Mouse (Mus musculus): ENCODE measurements around the gene Fam45a. TPM values are rescaled to one million over a fixed set of nuclear protein-coding genes. Genes with fewer than 3 reads are reported as not detected.

Fam45a gene
- polyA plus RNA-seq, 1 experiment from 2014 or later = 20.2 TPM

DNA sequence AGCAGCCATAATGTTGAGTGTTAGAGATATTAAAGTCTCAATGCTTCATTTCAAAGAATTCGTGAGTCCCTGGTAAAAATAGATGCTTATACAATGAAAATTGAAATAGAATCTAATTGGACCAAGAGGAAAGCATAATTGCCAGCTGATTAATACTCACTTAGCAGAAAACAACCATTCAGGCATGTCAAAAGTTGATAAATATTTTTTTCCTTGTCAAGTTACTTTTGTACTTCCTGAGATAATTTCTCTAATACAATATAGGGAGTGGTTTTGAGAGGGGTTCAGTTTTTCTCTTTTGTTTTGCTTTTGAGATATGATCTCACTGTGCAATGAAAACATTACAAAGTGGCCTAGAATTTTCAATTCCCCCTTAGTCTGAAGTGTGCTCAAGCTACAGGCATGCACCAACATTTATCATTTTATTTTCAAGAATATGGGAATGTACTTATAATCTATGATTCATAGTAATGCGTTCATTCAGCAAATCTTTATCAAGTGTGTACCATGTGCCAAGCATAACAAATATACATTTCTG is 18.1 kb upstream of the Fam45a start:
- WGBS (ENCODE audit: insufficient replicate concordance) = 62% methylated on average over 2 of the region's 2 CpGs
- Histone ChIP-seq H3K9me3 (replicated peaks) (no peaks in the 10 kb centered on the region), H3K36me3 (replicated peaks) (no peaks in the 10 kb centered on the region; the same call in 1 of the 2 replicates), H3K27me3 (no peaks in the 10 kb centered on the region), H3K4me1 (replicated peaks) (peaks cover 28% of the 10 kb centered on the region), H3K4me3 (replicated peaks) (no peak overlapping the region), H3K27ac (replicated peaks) (0 out of 2 replicates have a peak overlapping the region, but pooled peaks have one; percentile 6), H3K4me2 (no peak overlapping the region), H3K9ac (no peak overlapping the region)
- ATAC-seq (ENCODE audit: insufficient read depth) = no peak

DNA sequence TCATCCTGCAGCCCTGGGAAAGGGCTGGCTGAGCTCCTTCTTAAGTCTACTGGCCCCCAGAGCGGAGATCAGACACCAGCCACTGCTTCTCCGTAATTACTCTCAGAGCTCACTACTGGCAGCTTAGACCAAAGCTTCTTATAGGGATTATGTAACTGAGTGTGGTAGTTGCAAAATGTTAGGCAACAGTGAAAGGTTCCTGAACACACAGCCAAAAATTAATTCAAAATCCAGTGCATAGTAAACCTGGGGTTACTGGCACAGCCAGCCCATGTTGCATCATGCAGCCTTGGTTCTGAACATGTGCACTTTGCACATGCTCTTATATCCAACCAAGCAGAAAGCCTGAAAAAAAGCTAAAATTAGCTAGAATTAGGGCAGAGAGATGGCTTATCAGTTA is 16.1 kb upstream of the Fam45a start:
- no peaks in the 10 kb centered on the region for H3K27me3 ChIP-seq
- 81% methylated on average over 2 of the region's 2 CpGs for WGBS (ENCODE audit: insufficient replicate concordance)
- no peak for ATAC-seq (ENCODE audit: insufficient read depth)
- no peaks in the 10 kb centered on the region for H3K9me3 ChIP-seq (replicated peaks)
- H3K27ac ChIP-seq (replicated peaks) = peak overlapping the region; percentile 64
- peaks cover 42% of the 10 kb centered on the region for H3K4me1 ChIP-seq (replicated peaks)
- H3K36me3 ChIP-seq (replicated peaks) = no peaks in the 10 kb centered on the region; the same call in 1 of the 2 replicates
- no peak overlapping the region for H3K4me3 ChIP-seq (replicated peaks)
- H3K9ac ChIP-seq = no peak overlapping the region
- H3K4me2 ChIP-seq = no peak overlapping the region

DNA sequence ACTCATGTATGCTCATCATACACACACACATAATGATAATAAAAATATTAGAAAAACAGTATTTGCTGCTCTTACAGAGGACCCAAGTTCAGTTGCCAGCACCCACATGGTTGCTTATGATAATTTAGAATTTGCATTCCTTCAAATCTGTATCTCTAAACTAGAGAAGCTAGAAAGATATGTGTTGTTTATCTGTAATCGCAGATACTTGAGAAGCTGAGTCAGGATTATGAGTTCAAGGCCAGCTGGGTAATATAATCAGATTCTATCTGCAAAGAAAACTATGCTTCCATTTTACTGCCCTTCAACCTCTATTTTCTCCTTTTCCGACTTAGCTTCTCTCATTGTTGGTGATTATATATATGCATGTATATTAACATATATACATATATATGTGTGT is 14.0 kb upstream of the Fam45a start:
- no peak overlapping the region for H3K4me2 ChIP-seq
- WGBS (ENCODE audit: insufficient replicate concordance) = 87% methylated on average over 2 of the region's 2 CpGs
- H3K36me3 ChIP-seq (replicated peaks) = no peaks in the 10 kb centered on the region; the same call in 1 of the 2 replicates
- no peaks in the 10 kb centered on the region for H3K9me3 ChIP-seq (replicated peaks)
- no peak overlapping the region for H3K9ac ChIP-seq
- no peak for ATAC-seq (ENCODE audit: insufficient read depth)
- H3K27ac ChIP-seq (replicated peaks) = no peak overlapping the region
- no peak overlapping the region for H3K4me3 ChIP-seq (replicated peaks)
- peaks cover 55% of the 10 kb centered on the region for H3K4me1 ChIP-seq (replicated peaks)
- no peaks in the 10 kb centered on the region for H3K27me3 ChIP-seq

DNA sequence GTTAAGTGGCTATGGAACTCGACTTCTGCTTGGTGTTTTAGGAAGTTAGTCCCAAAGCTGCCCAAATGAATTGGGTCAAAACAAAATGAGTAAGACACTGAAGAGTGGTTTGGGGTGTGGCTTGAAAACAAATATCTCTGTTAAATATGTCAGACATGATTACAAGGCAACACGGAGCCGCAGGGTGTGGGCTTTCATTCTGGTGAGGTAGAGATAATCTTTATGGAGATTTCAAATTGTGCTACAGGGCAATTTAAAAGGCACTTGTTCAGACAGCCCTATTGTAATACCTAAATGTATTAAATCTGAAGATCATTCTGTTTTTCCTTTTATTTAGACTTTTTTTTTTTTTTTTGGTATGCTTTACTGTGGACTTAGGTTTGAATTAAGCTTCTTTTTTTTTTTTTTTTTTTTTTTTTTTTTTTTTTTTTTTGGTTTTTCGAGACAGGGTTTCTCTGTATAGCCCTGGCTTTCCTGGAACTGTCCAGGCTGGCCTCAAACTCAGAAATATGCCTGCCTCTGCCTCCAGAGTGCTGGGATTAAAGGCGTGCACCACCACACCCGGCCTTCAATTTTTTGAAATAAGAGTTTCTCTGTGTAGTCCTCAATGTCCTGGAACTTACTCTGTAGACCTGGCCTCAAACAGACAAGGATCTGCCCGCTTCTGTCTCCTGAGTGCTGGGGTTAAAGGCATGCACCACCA is 11.4 kb upstream of the Fam45a start:
- H3K4me2 ChIP-seq = peak overlapping the region; percentile 53
- no peaks in the 10 kb centered on the region for H3K9me3 ChIP-seq (replicated peaks)
- peak; percentile 87 for ATAC-seq (ENCODE audit: insufficient read depth)
- 28% methylated on average over 7 of the region's 7 CpGs for WGBS (ENCODE audit: insufficient replicate concordance)
- peak overlapping the region; percentile 83 for H3K27ac ChIP-seq (replicated peaks)
- H3K27me3 ChIP-seq = no peaks in the 10 kb centered on the region
- no peak overlapping the region for H3K4me3 ChIP-seq (replicated peaks)
- H3K9ac ChIP-seq = no peak overlapping the region
- H3K36me3 ChIP-seq (replicated peaks) = no peaks in the 10 kb centered on the region; the same call in 1 of the 2 replicates
- peaks cover 51% of the 10 kb centered on the region for H3K4me1 ChIP-seq (replicated peaks)

DNA sequence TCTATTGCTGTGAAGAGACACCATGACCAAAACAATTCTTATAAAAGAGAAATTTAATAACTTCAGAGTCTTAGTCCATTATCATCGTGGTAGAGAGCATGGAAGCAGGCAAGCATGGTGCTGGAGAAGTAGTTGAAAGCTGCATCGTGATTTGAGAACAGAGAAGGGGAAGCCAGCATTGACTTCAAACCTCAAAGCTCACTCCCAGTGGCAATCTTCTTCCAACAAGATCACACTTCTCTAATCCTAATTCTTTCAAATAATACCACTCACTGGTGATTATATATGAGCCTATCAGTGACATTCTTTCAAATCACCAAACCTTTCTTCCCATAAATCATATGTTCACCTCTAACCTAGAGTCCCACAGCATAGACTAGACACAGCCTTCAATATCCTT is 6.5 kb upstream of the Fam45a start:
- H3K9me3 ChIP-seq (replicated peaks) = no peaks in the 10 kb centered on the region
- H3K4me3 ChIP-seq (replicated peaks) = no peak overlapping the region
- ATAC-seq (ENCODE audit: insufficient read depth) = no peak
- WGBS (ENCODE audit: insufficient replicate concordance) = 32% methylated on average over 2 of the region's 2 CpGs
- no peaks in the 10 kb centered on the region for H3K27me3 ChIP-seq
- H3K4me2 ChIP-seq = no peak overlapping the region
- H3K36me3 ChIP-seq (replicated peaks) = no peaks in the 10 kb centered on the region
- H3K4me1 ChIP-seq (replicated peaks) = peaks cover 30% of the 10 kb centered on the region
- no peak overlapping the region for H3K9ac ChIP-seq
- H3K27ac ChIP-seq (replicated peaks) = no peak overlapping the region

DNA sequence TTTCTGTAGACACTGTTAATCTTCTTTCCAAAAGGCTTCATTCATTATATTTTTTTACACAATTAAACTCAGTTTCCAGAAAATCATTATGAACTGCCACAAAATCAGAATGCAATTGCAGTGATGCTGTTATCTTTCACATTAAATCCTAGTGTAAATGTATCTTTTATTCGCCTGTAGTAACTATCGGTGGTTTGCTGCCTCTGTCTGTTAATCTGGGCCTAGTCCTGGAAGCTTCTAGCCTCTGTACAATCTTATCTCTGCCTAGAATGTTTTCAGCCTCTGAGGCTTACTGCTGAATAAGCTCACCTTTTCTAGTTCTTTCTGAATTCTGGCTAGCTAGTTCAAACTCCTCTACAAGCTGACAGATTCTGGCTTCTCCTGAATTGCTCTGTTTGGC is 1.5 kb upstream of the Fam45a start:
- H3K4me2 ChIP-seq = no peak overlapping the region
- no peaks in the 10 kb centered on the region for H3K9me3 ChIP-seq (replicated peaks)
- H3K4me1 ChIP-seq (replicated peaks) = peaks cover 42% of the 10 kb centered on the region
- H3K27me3 ChIP-seq = no peaks in the 10 kb centered on the region
- no peak for ATAC-seq (ENCODE audit: insufficient read depth)
- no peak overlapping the region for H3K27ac ChIP-seq (replicated peaks)
- no peak overlapping the region for H3K9ac ChIP-seq
- H3K36me3 ChIP-seq (replicated peaks) = peaks cover 4% of the 10 kb centered on the region
- WGBS (ENCODE audit: insufficient replicate concordance) = 16% methylated on average over 2 of the region's 2 CpGs
- no peak overlapping the region for H3K4me3 ChIP-seq (replicated peaks)

DNA sequence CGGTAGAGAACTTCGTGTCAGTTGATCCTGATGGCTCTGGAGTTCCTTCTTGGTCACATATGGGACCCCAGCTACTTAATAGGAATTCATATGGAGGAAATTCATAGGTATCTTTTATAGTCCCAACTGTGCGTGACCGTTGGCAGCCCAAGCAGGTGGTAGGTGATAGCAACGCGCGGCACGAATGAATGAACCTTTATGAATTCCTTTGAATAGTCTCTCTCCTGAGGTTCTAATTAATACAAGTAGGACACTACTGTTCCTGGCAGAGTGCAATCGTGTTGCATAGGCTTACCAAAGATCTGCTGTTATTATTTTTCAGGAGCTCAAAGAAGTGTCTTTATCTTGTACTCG is 628 bp downstream of the Fam45a start:
- Histone ChIP-seq H3K4me1 (replicated peaks) (peaks cover 42% of the 10 kb centered on the region), H3K9ac (peak overlapping the region; percentile 79), H3K27me3 (no peaks in the 10 kb centered on the region), H3K9me3 (replicated peaks) (no peaks in the 10 kb centered on the region), H3K4me3 (replicated peaks) (peak overlapping the region; percentile 81), H3K4me2 (peak overlapping the region; percentile 78), H3K27ac (replicated peaks) (peak overlapping the region; percentile 91), H3K36me3 (replicated peaks) (peaks cover 23% of the 10 kb centered on the region)
- WGBS (ENCODE audit: insufficient replicate concordance) = 6% methylated on average over 10 of the region's 10 CpGs
- peak; percentile 8 for ATAC-seq (ENCODE audit: insufficient read depth)

DNA sequence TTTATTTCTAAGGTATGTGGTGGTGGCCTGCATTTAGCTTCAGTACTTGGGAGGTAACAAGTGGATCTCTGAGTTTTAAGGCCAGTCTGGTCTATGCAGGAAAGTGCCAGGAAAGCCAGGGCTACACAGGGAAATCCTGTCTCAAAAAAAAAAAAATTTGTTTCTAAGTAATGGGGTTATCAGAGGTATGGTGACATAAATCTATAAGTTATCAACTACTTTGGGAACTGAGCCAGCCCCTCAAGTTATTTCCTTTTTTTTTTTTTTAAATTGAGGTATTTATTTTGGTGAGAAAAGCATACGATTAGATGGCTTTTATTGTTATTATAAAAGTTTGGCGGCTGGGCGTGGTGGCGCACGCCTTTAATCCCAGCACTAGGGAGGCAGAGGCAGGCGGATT is 1.7 kb downstream of the Fam45a start:
- peak overlapping the region; percentile 78; the same call in 1 of the 2 replicates for H3K4me2 ChIP-seq
- no peak overlapping the region for H3K27ac ChIP-seq (replicated peaks)
- WGBS (ENCODE audit: insufficient replicate concordance) = 90% methylated on average over 6 of the region's 6 CpGs
- H3K4me3 ChIP-seq (replicated peaks) = no peak overlapping the region
- no peaks in the 10 kb centered on the region for H3K9me3 ChIP-seq (replicated peaks)
- H3K36me3 ChIP-seq (replicated peaks) = peaks cover 30% of the 10 kb centered on the region
- no peaks in the 10 kb centered on the region for H3K27me3 ChIP-seq
- ATAC-seq (ENCODE audit: insufficient read depth) = no peak
- no peak overlapping the region for H3K9ac ChIP-seq
- peaks cover 42% of the 10 kb centered on the region for H3K4me1 ChIP-seq (replicated peaks)

DNA sequence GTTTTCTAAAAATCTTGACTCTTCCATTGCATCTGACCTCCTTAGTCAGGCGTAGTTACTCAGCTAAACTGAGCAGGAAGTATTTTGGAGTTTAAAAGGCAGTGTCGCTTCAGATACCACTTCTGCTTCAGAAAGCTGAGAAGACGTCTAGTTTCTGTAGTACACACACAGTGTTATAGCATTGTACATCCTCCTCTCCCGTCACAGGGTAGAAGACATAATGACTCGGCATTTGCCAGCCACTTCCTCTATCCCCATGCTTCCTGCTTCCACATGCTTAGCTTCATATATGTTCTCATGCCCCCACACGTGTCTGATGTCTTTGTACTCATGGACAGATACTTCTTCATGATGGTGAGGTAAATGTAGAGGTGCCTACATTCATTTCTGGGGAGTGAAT is 7.3 kb downstream of the Fam45a start:
- Histone ChIP-seq H3K4me1 (replicated peaks) (peaks cover 8% of the 10 kb centered on the region), H3K9me3 (replicated peaks) (no peaks in the 10 kb centered on the region), H3K4me3 (replicated peaks) (no peak overlapping the region), H3K27ac (replicated peaks) (no peak overlapping the region; the same call in 1 of the 2 replicates), H3K36me3 (replicated peaks) (peaks cover 82% of the 10 kb centered on the region), H3K27me3 (no peaks in the 10 kb centered on the region), H3K4me2 (no peak overlapping the region), H3K9ac (no peak overlapping the region)
- WGBS (ENCODE audit: insufficient replicate concordance) = 49% methylated on average over 6 of the region's 6 CpGs
- ATAC-seq (ENCODE audit: insufficient read depth) = no peak; the same call in 1 of the 2 replicates

DNA sequence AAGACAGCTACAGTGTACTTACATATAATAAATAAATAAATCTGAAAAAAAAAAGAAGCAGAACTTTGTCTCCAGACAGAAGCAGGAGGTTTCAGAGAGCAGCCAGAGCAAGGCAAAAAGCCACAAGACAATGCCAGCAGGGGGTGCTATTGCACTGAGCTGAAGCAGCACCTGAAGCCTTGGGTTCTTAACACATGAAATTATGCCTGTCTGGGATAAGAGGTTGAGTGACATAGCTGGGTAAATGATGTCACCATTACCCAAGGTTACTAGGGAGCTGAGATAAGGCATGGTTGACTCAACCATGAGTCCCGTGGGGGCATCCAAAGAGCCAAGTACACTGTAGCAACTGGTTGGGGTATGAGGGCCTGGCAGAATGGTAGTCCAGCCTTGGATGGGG is 26.4 kb downstream of the Fam45a start:
- H3K36me3 ChIP-seq (replicated peaks) = peaks cover 69% of the 10 kb centered on the region

DNA sequence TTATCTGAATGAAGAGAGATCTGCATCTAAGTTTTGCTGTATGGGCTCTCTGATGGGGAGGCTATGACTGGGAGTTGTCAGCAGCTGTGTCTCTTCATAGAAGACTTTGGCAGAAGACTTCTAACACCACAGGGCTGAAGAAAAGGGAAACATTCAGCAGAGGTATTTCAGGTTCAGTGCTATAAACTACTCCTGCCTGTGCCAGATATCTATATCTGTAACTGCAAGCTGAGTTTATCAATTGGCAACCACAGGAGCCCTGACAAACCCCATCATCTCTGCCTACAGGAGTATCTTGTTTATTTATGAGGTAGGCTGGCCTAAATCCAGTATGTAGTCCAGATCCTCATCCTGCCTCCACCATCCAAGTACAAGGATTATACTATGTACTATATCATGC is 31.9 kb downstream of the Fam45a start:
- peak; percentile 88 for ATAC-seq (ENCODE audit: insufficient read depth)
- Histone ChIP-seq H3K9ac (peak overlapping the region; percentile 33), H3K27me3 (no peaks in the 10 kb centered on the region), H3K4me2 (peak overlapping the region; percentile 38), H3K4me1 (replicated peaks) (peaks cover 27% of the 10 kb centered on the region), H3K9me3 (replicated peaks) (no peaks in the 10 kb centered on the region), H3K27ac (replicated peaks) (peak overlapping the region; percentile 66), H3K36me3 (replicated peaks) (peaks cover 18% of the 10 kb centered on the region), H3K4me3 (replicated peaks) (no peak overlapping the region)

More for the DNA sequence above, 26.4 kb downstream of the Fam45a start:
- 25% methylated on average over 1 of the region's 1 CpGs for WGBS (ENCODE audit: insufficient replicate concordance)
- Histone ChIP-seq H3K9ac (no peak overlapping the region), H3K4me2 (no peak overlapping the region), H3K27me3 (no peaks in the 10 kb centered on the region), H3K4me1 (replicated peaks) (peaks cover 11% of the 10 kb centered on the region), H3K4me3 (replicated peaks) (no peak overlapping the region), H3K9me3 (replicated peaks) (no peaks in the 10 kb centered on the region), H3K27ac (replicated peaks) (no peak overlapping the region; the same call in 1 of the 2 replicates)
- peak; percentile 66 for ATAC-seq (ENCODE audit: insufficient read depth)

DNA sequence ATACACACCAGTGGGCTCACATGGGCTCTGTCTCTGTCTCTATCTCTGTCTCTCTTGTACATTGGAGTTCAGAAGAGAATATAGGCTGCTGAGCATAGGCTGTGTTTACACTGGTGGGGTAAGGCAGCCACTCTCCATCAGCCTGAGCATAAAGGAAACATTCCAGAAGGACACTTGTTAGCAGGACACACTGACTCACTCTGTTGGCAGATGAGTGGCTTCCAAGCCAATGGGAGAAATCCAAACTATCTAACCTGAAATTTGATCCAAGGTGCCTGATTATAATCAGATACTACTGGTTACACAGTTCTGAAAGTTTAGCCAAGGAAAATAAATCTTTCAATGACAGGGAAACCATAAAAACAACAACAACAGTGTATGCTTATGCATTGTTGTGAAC is 34.3 kb downstream of the Fam45a start:
- Histone ChIP-seq H3K4me2 (no peak overlapping the region), H3K9ac (no peak overlapping the region), H3K27me3 (no peaks in the 10 kb centered on the region), H3K36me3 (replicated peaks) (0 out of 2 replicates have a peak, but pooled peaks cover 3% of the 10 kb centered on the region), H3K9me3 (replicated peaks) (no peaks in the 10 kb centered on the region), H3K4me3 (replicated peaks) (no peak overlapping the region), H3K4me1 (replicated peaks) (peaks cover 27% of the 10 kb centered on the region), H3K27ac (replicated peaks) (no peak overlapping the region)
- no peak for ATAC-seq (ENCODE audit: insufficient read depth)
